Mouse (Mus musculus) forebrain, embryonic 15.5 days (tissue): ENCODE data around the gene Klrb1c. TPM values are rescaled to one million over a fixed set of nuclear protein-coding genes. Genes with fewer than 3 reads are reported as not detected.

Source experiments
- ATAC-seq: fragments of 200-750 bp; cut with Nextera tagmentation; replicated peaks from 2 replicates; pipeline ENCODE4 v1.8.0; 2017; ENCODE audit warnings: mild to moderate bottlenecking, moderate TSS enrichment, moderate library complexity
- H3K27ac ChIP-seq: fragments of 300-500 bp; sonication (generic); replicated peaks from 2 replicates; pipeline ENCODE4 v1.5.1; 2015; ENCODE audit warnings: mild to moderate bottlenecking, inconsistent platforms
- H3K27me3 ChIP-seq: fragments of 300-500 bp; sonication (generic); 2 replicates; pipeline ENCODE4 v1.6.1; 2015; ENCODE audit warnings: inconsistent platforms
- H3K36me3 ChIP-seq: fragments of 300-500 bp; sonication (generic); 2 replicates; pipeline ENCODE4 v1.6.1; 2015; ENCODE audit warnings: mild to moderate bottlenecking, inconsistent platforms
- H3K4me1 ChIP-seq: fragments of 300-500 bp; sonication (generic); 2 replicates; pipeline ENCODE4 v1.6.1; 2015; ENCODE audit warnings: inconsistent platforms
- H3K4me2 ChIP-seq: fragments of 300-500 bp; sonication (generic); replicated peaks from 2 replicates; pipeline ENCODE4 v1.6.1; 2015; ENCODE audit warnings: mild to moderate bottlenecking, inconsistent platforms
- H3K4me3 ChIP-seq: fragments of 300-500 bp; sonication (generic); 2 replicates; pipeline ENCODE4 v1.5.1; 2015; ENCODE audit warnings: mild to moderate bottlenecking, inconsistent platforms
- H3K9ac ChIP-seq: fragments of 300-500 bp; sonication (generic); replicated peaks from 2 replicates; pipeline ENCODE4 v1.6.1; 2015; ENCODE audit warnings: mild to moderate bottlenecking, inconsistent platforms
- H3K9me3 ChIP-seq: fragments of 300-500 bp; sonication (generic); 2 replicates; pipeline ENCODE4 v1.6.1; 2016; ENCODE audit warnings: inconsistent platforms
- WGBS: fragments of 180-500 bp; shearing (Covaris S2); methylation state at CpG from one replicate; pipeline ENCODE4 v1.1.7; 2015; ENCODE audit warnings: mixed read lengths; 5-methylcytosine and 5-hydroxymethylcytosine counted together
- polyA plus RNA-seq: library from polyadenylated mRNA; unstranded; fragments of >200 nt; fragmentation: Nextera tagmentation; extraction: Ambion mirVana; gene quantifications from 2 replicates; pipeline ENCODE4 v1.2.1, GENCODE M21; 2015

Gene Klrb1c
- polyA plus RNA-seq, 1 experiment from 2014 or later = not detected

DNA sequence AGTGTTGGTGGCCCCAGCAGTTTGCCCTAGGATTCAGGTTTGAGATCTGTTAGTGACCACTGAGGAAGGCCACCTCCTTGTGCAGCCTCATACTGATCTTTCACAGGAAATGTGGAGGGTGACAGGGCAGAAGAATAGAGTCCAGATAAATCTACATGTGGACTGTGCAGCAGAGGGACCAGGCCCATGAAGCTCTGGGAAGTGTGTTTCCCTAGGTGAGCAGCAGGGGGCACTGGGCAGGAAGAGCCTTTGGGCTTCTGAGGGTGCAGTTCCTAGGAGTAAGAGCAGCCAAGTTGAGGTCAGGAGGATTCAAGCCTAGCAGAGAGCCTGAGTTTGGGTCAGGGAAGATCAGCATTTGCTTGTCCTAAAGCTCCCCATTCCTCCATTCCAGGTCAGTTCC, 52.9 kb downstream of the Klrb1c start:
- Histone ChIP-seq H3K4me3 (no peak overlapping the region), H3K27ac (no peak overlapping the region), H3K36me3 (no peaks in the 10 kb centered on the region), H3K9me3 (no peaks in the 10 kb centered on the region), H3K27me3 (no peaks in the 10 kb centered on the region), H3K4me1 (no peaks in the 10 kb centered on the region), H3K4me2 (no peak overlapping the region), H3K9ac (no peak overlapping the region)
- ATAC-seq = no peak

DNA sequence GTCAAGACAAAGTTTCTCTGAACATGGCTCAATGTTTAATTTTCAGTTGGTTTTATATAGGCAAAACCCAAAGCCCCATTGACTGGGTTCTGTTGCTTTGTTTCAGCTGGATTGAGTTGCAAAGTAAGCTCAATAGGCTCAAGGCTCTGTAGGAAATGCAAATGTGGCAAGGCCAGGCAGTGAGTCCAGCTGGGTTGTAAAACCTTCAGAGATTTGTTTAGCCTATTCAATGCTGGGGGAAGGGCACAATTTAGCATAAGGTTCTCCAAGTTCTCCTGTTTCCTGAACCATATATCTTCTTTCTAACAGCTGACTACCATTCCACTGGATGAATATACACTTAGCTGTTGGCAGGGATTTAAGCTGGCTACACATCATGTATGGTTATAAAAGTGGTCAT, 54.1 kb downstream of the Klrb1c start:
- ATAC-seq = no peak
- Histone ChIP-seq H3K36me3 (no peaks in the 10 kb centered on the region), H3K4me1 (no peaks in the 10 kb centered on the region), H3K9me3 (no peaks in the 10 kb centered on the region), H3K27ac (no peak overlapping the region), H3K9ac (no peak overlapping the region), H3K4me3 (no peak overlapping the region), H3K27me3 (no peaks in the 10 kb centered on the region), H3K4me2 (no peak overlapping the region)

- H3K27me3 ChIP-seq = no peaks in the 10 kb centered on the region
- no peak for ATAC-seq
These were observed 54.9 kb downstream of the Klrb1c start for GRCm38 (mm10) chr6:128733908-128734679.

GRCm38 (mm10) chr6:128732032-128732431, 57.0 kb downstream of the Klrb1c start:
- Histone ChIP-seq H3K4me1 (no peaks in the 10 kb centered on the region), H3K9me3 (no peaks in the 10 kb centered on the region), H3K36me3 (no peaks in the 10 kb centered on the region), H3K4me3 (no peak overlapping the region), H3K9ac (no peak overlapping the region), H3K27me3 (no peaks in the 10 kb centered on the region), H3K4me2 (no peak overlapping the region), H3K27ac (no peak overlapping the region)
- 87% methylated on average over 3 of the region's 3 CpGs for WGBS
- ATAC-seq = no peak

More at GRCm38 (mm10) chr6:128733908-128734679, 54.9 kb downstream of the Klrb1c start:
- Histone ChIP-seq H3K9me3 (no peaks in the 10 kb centered on the region), H3K9ac (no peak overlapping the region), H3K4me2 (no peak overlapping the region), H3K4me3 (no peak overlapping the region), H3K27ac (no peak overlapping the region), H3K36me3 (no peaks in the 10 kb centered on the region), H3K4me1 (no peaks in the 10 kb centered on the region)
- 77% methylated on average over 5 of the region's 5 CpGs for WGBS

Other genes with a start within 250 kb of the Klrb1c start
- gene A2ml1, start 207.6 kb downstream of the Klrb1c start, polyA plus RNA-seq = 3.6 and 4.8 TPM in 2 replicates
- gene Klrb1a, start 165.7 kb downstream of the Klrb1c start, polyA plus RNA-seq = not detected in 2 replicates
- gene Clec2h, start 126.8 kb downstream of the Klrb1c start, polyA plus RNA-seq = not detected in 2 replicates
- 0.26 TPM in 1 of 2 replicates, not detected in the other for gene Klrb1, start 66.2 kb downstream of the Klrb1c start, polyA plus RNA-seq
- not detected in 2 replicates for gene Gm44511, start 37.1 kb upstream of the Klrb1c start, polyA plus RNA-seq
- not detected in 2 replicates for gene Klrb1b, start 37.1 kb upstream of the Klrb1c start, polyA plus RNA-seq
- gene Clec2i, start 98.4 kb upstream of the Klrb1c start, polyA plus RNA-seq = not detected in 2 replicates
- gene BC035044, start 101.9 kb upstream of the Klrb1c start, polyA plus RNA-seq = 0.46 and 0.60 TPM in 2 replicates
- not detected in 2 replicates for gene Clec2g, start 145.2 kb upstream of the Klrb1c start, polyA plus RNA-seq